Mouse (Mus musculus): Measurements from ENCODE around the gene Slc12a5.

Gene Slc12a5

DNA sequence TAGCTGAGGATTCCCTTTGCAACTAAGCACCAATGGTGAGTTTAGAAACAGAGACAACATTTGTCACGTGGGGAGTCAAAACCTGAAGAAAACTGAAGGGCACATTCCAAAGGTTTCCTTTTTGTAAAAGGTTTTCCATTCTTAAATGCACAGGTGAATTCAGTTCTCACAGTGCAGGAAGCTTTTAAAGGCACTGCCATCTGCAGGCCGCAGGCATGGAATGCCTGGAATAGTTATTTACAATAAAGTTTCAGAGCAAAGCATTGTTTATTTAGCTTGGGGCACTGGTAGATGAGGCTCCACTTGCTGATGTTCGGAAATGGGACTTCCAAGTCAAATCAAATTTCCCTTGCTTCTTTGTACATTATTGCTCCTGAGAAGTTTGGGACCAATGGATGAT lies 71.9 kb downstream of the Slc12a5 start:
- DNase-seq (ENCODE audit: low spot score in 2 of 2), result no peak

DNA sequence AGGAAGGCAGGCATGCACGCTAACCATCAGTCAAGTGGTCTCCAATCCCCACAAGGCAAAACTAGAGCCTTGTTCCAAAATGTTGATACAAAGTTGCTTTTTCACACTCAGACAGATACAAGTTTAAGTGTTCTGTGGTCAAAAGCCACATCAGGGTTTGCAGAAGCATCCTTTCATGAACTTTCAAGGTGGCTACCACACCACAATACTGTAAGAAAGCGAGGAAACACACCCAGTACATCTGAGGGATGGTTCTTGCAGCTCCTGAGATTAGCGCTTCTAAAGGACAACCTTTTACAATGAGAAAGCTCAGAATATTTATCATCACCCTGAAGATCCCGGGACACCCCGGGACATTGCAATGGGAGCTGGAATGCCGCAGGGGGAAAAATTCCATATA lies 72.7 kb downstream of the Slc12a5 start:
- DNase-seq (ENCODE audit: low spot score in 2 of 2), result no peak

DNA sequence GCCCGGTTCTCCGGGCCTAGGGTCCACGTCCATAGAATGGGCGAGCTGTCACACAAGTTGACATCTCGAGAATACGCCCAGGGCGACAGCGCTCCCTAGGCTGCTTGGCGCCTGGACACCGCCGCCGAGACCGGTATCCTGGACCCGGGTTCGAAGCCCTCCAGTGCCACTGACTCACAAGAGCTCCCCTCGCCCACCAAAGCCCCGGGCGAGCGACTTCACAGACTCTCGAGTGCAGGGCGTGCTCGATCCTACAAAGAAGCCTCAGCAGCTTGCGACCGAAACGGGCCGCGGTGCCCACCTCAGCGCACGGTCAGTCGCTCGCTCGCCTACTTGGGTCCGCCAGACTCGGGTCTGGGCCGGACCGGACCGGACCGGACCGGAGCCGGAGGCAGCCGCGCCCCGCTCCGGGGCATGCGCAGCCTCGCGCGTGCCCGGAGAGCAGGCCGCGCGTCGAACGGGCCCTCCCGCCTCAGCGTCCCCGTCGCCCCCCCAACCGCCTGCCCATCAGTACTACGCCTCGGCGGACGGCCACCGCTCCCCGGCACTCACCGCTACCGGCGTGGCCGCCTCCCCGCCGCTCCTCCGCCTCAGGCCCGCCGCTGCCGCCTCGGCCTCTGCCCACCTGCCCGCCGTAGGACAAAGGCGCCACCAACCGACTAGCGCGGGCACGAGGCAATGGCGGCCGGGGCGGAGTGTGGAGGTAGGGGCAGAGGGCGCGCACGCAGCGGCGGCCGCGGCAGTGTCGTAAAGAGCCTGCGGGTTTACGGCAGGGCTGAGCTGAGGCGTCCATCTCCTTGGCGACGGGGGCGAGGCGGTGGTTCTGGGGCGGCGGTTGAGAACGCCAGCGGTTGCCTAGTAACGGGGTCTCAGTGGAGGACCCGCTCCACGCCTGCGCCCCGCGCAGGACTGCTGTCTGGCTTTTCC lies 73.8 kb downstream of the Slc12a5 start, which contains the start of gene Ncoa5:
Gene Ncoa5 (minus strand): TSS at position 737 of the 927 bp plus-strand sequence.
- DNase-seq (ENCODE audit: low spot score in 2 of 2), result peak; percentile 92 to 98

DNA sequence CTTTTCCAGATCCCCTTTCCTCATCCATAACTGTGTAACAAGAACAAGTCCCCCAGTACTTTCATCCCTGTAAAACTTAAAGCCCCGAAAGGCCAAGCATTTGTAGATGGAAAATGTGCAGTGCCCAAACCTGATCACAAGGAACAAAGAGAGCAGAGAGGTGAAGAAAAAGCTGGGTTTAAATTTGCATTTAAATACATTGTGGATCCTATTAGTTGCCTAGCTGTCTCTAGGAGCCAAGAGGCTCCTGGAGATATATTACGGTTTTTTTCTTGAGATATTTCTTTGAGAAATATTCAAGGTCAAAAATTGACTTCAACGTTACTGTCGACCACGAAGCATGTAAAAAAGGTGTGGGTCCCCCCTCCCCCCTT lies 74.4 kb downstream of the Slc12a5 start:
- DNase-seq (ENCODE audit: low spot score in 2 of 2), result no peak

DNA sequence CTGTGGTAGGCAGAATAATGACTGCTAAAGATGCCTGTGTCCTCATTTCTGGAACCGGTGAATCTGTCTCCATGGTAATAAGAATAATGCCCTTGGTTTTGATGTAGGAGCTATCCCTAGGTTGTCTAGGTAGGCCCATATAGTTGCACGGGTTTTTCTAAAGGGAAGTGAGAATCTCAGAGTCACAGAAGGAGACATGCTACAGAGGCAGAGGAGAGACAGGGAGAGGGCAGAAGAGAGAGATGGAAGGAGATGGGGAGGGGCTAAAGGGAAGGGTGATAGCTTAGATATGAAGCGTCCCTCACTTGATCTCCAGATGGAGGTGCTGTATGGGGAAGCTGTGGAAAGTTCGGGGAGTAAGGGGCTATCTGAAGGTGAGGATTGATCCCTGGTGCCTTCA lies 76.8 kb downstream of the Slc12a5 start:
- no peak for DNase-seq (ENCODE audit: low spot score in 2 of 2)

DNA sequence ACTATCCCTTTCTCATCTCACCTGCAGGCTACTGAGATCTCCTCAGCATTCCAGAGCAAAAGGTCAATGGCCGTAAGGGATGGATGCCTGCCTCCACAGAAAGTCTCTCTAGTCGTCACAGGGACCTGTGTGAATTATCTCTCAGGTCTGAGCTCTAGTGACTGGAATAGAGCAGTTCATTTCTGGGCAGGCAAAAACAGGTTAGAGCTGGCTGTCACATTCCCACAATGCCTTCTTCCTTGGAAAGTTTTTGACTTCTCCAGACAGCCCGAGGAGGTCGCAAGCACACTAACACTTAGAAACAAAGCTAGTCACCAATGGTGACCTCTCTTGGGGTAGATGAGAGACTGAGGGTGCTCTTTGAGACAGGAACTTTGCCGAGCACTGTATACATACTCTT lies 81.5 kb downstream of the Slc12a5 start:
- DNase-seq (ENCODE audit: low spot score in 2 of 2), result no peak

DNA sequence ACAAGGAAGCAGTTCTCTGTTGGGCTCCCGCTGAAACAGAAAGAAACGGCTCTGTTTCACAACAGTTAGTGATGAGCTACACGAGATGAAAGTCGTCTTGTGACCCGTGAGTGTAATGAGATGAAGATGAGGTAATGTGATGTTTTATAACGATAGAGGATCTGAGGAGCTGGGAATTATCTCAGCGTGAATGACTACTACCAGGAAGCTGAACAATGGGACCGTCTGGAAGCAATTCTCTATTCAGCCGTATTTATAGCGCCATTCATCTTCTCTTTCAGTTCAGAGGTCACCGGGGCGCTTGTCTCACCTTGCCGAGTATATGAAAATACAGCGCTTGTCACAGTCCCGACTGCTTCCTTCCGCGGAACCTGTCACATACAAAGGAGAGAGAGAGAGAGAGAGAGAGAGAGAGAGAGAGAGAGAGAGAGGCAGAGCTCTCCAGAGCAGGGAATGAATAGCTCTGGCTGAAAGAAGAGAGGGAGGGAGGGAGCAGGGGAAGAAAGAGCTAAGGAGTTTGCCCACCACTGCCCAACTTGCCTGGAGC lies 82.6 kb downstream of the Slc12a5 start:
- DNase-seq (ENCODE audit: low spot score in 2 of 2), result no peak

DNA sequence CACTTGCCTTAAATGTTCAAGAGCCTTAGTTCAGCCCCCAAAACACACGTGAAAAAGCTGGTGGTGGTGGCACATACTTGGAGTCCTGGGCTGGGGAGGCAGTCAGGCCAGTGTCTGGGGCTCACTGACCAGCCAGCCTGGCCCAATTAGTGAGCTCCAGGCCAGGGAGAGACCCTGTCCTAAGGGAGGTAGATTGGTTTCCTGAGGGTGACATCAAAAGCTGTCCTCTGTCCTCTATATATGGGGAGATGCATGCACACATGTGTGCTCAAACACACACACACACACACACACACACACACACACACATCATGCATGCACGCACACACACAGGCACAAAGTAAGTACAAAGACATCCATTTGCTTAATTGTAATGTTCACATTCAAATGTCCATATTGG lies 83.1 kb downstream of the Slc12a5 start:
- DNase-seq (ENCODE audit: low spot score in 2 of 2), result no peak

DNA sequence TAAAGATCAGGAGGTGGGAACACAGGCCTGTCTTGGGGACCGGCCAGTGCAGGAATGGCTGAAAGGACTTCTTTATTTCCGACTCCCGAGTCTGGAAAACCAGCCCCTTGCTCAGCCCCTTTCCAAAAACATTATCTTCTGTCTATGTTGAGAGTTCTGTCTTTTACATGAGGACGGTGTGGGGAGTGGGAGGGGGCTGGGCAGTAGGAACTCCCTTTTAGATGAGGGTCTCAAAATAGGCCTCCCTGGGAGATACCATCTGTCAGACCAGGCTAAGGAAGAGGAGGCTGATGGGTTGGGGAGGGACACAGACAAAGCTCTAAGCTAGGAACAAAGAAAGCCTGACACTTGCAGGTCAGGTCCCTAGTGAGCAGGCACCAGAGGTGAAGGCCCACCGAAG lies 88.4 kb downstream of the Slc12a5 start:
- DNase-seq (ENCODE audit: low spot score in 2 of 2), result no peak
